Mouse (Mus musculus) small intestine, adult 2 months (tissue): ENCODE data around the gene Pfas. TPM values are rescaled to one million over a fixed set of nuclear protein-coding genes. Genes with fewer than 3 reads are reported as not detected.

ENCODE experiments used
- H3K27ac ChIP-seq: fragments of 200-500 bp; 2 replicates; pipeline ENCODE4 v1.5.1; 2012; ENCODE audit warnings: low read depth, low read length, control low read depth, inconsistent platforms; ENCODE audit not compliant: insufficient read depth
- H3K27me3 ChIP-seq: fragments of 200-500 bp; 2 replicates; pipeline ENCODE4 v1.6.1; 2012; ENCODE audit warnings: mild to moderate bottlenecking, moderate library complexity, low read length, inconsistent platforms; ENCODE audit not compliant: control insufficient read depth, insufficient read depth
- H3K36me3 ChIP-seq: fragments of 200-500 bp; 2 replicates; pipeline ENCODE4 v1.6.1; 2012; ENCODE audit warnings: mild to moderate bottlenecking, low read length, control low read depth, inconsistent platforms; ENCODE audit not compliant: control insufficient read depth, insufficient read depth
- H3K4me1 ChIP-seq: fragments of 200-500 bp; 2 replicates; pipeline ENCODE4 v1.6.1; 2012; ENCODE audit warnings: low read length, inconsistent platforms, mixed read lengths; ENCODE audit not compliant: control insufficient read depth, insufficient read depth, insufficient read length
- H3K4me3 ChIP-seq: fragments of 200-500 bp; 2 replicates; pipeline ENCODE4 v1.5.1; 2012; ENCODE audit warnings: low read depth, mild to moderate bottlenecking, control low read depth, inconsistent platforms, low read length, moderate library complexity
- CTCF ChIP-seq: fragments of 200-500 bp; IDR thresholded peaks from 2 replicates; pipeline ENCODE4 v1.5.1; 2012; ENCODE audit warnings: low read depth, mild to moderate bottlenecking, control low read depth, inconsistent platforms, low read length, moderate library complexity, mixed read lengths; ENCODE audit not compliant: insufficient replicate concordance, insufficient read length; ENCODE audit errors: extremely low read depth
- POLR2A ChIP-seq: fragments of 200-500 bp; IDR thresholded peaks from 2 replicates; pipeline ENCODE4 v1.6.1; 2012; ENCODE audit warnings: low read depth, mild to moderate bottlenecking, control low read depth, inconsistent platforms, low read length, moderate library complexity
- WGBS: fragments of 180-500 bp; shearing (Covaris S2); methylation state at CpG from one replicate; pipeline ENCODE4 v1.1.7; 2018; 5-methylcytosine and 5-hydroxymethylcytosine counted together
- polyA plus RNA-seq: library from polyadenylated mRNA; depleted of rRNA; stranded (reverse); fragments of >200 nt; gene quantifications from 2 replicates; pipeline ENCODE4 v1.2.3, GENCODE M21; 2012; rRNA removed

Pfas gene
- polyA plus RNA-seq = 4.7 and 6.0 TPM in 2 replicates

DNA sequence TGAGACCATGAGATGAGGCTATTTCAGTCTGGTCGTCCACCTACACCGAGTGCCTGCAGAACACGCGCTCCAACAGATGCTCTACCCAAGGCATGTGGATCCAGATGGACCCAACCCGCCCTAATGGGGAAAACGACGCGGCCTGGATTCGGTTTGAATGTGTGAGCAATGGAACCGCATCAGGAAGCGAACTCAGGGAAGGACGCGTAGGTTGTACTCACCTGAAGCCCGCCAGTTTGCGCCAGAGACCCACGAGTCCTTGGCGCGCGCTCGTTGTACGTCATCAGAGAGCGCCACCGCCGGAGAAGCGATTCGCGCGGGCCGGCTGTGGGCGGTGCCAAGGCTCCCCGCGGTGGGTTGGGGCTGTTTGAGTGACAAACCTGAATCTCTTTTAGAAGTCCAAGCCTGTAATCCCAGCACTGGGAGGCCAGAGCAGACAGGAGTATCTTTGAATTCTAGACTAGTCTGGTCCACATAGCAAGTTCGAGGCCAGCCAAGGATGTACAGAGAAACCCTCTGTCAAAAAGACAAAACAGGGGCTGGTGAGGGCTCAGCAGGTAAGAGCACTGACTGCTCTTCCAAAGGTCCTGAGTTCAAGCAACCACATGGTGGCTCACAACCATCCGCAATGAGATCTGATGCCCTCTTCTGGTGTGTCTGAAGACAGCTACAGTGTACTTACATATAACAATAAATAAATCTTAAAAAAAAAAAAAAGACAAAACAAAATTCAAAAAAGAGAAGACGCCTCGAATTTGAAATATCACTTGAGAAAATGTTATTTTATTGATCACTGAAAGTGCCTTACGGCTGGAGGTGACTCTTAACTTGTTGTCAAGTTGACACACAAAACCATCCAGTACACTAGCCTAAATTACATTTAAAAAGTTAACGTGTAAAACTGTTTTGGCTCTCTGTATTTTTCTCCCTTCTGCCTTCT lies at the start of gene Pfas:
Gene Pfas (minus strand): TSS at position 279 of the 940 bp plus-strand sequence.
- H3K27ac ChIP-seq = peak within 1 kb of the TSS; percentile 13; the same call in 1 of the 2 replicates
- 9% methylated on average over 38 of the region's 38 CpGs for WGBS

DNA sequence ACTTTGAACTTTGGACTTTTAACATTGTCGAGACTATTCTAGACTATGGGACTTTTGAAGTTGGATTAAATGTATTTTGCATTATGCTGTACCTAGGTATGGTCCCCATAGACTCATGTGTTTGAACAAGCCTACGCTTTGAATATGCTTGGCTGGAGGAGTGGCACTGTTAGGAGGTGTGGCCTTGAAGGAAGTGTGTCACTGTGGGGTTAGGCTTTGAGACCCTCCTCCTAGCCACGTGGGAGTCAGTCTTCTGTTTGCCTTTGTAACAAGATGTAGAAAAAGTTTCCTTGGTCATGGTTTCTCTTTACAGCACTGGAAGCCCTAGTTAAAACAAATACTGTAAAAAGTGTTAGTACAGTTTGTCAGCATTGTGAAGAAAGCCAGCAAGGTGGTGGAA lies 45.6 kb upstream of the Pfas start:
- no peaks in the 10 kb centered on the region for H3K27me3 ChIP-seq
- H3K27ac ChIP-seq = no peak overlapping the region
- TF ChIP-seq CTCF (no peak), POLR2A (no peak)
- no peaks in the 10 kb centered on the region for H3K4me1 ChIP-seq
- H3K4me3 ChIP-seq = no peak overlapping the region
- WGBS = 51% methylated on average over 3 of the region's 3 CpGs
- 0 out of 2 replicates have a peak, but pooled peaks cover 2% of the 10 kb centered on the region for H3K36me3 ChIP-seq

More for the DNA sequence above, at the start of gene Pfas:
- TF ChIP-seq CTCF (no peak), POLR2A (peak; percentile 38; the same call in 1 of the 2 replicates)
- no peaks in the 10 kb centered on the region for H3K36me3 ChIP-seq
- H3K27me3 ChIP-seq = no peaks in the 10 kb centered on the region
- H3K4me3 ChIP-seq = peak within 1 kb of the TSS; percentile 99
- H3K4me1 ChIP-seq = peaks cover 2% of the 10 kb centered on the region; the same call in 1 of the 2 replicates

DNA sequence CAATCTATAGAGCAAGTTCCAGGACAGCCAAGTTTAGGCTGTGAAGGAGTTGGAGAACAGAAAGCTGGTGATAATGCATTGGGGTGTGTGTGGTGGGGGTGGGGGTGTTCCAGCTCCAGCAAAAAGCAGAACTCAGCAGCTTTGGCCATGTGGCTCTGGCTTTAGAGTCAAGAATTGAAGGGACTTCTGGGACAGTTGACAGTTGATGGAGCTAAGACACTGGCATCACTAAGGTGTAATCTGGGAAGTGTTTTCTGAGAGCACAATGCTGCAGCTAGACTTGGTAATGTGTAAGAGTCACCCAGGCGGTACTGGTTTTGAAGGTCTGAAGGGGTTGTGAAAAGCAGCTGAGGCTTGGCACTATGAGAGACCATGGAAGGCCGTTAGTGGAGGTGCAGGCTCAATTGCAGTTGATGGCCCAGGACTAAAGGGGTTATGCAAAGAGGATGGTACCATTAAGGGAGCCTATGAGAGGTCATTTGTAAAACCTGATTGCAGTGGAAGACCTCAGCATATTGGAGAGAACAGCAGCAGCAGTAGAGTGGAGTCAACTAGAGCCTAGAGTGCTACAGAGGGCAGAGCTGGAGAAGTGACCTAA lies 44.7 kb upstream of the Pfas start:
- TF ChIP-seq CTCF (no peak), POLR2A (no peak)

DNA sequence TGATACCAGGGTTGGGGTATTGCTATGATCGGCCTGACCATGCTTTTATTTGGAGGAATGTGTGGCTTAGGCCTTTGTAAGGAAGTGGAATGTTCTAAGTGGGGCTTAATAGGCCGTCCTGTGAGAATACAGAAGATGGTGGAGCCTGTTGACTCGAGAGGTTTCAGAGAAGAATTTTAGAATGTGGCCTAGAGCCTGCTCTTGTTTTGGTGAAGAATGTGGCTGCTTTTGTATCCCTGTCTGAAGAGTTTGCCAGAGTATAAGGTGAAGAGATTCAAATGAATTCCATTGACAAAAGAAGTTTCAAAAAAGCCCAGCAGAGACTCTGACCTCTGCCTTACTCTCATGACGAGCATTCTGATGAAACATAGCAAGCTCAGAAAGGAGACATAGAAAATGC lies 43.5 kb upstream of the Pfas start:
- peaks cover 6% of the 10 kb centered on the region; the same call in 1 of the 2 replicates for H3K36me3 ChIP-seq
- 86% methylated on average over 4 of the region's 4 CpGs for WGBS

More for the DNA sequence above, 44.7 kb upstream of the Pfas start:
- no peak overlapping the region for H3K4me3 ChIP-seq
- peaks cover 5% of the 10 kb centered on the region; the same call in 1 of the 2 replicates for H3K36me3 ChIP-seq
- H3K27ac ChIP-seq = no peak overlapping the region
- H3K27me3 ChIP-seq = no peaks in the 10 kb centered on the region
- H3K4me1 ChIP-seq = no peaks in the 10 kb centered on the region
- WGBS = 90% methylated on average over 2 of the region's 2 CpGs

DNA sequence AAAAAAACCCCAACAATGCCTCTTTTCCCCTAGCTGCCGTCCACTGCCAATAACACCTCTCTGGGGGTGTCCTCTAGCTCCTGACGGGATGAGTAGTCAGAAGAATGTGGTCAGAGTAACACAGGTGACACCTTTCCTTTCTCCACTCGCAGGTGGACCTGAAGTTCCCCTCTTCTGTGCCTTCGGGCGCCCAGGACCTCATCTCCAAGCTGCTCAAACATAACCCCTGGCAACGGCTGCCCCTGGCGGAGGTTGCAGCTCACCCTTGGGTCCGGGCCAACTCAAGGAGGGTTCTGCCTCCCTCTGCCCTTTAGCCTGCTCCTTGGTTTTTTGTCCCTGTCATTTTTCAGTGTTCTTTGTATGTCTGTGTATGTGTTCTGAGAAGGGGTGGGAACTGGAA lies 42.5 kb upstream of the Pfas start:
- 86% methylated on average over 8 of the region's 8 CpGs for WGBS
- Histone ChIP-seq H3K4me3 (no peak overlapping the region), H3K4me1 (peaks cover 3% of the 10 kb centered on the region; the same call in 1 of the 2 replicates), H3K36me3 (peaks cover 6% of the 10 kb centered on the region; the same call in 1 of the 2 replicates), H3K27ac (no peak overlapping the region), H3K27me3 (no peaks in the 10 kb centered on the region)
- no peak for TF ChIP-seq CTCF
- no peak for TF ChIP-seq POLR2A

More for the DNA sequence above, 43.5 kb upstream of the Pfas start:
- no peak overlapping the region for H3K27ac ChIP-seq
- H3K4me3 ChIP-seq = no peak overlapping the region
- no peaks in the 10 kb centered on the region for H3K4me1 ChIP-seq
- H3K27me3 ChIP-seq = no peaks in the 10 kb centered on the region
- no peak for TF ChIP-seq POLR2A
- no peak for TF ChIP-seq CTCF

DNA sequence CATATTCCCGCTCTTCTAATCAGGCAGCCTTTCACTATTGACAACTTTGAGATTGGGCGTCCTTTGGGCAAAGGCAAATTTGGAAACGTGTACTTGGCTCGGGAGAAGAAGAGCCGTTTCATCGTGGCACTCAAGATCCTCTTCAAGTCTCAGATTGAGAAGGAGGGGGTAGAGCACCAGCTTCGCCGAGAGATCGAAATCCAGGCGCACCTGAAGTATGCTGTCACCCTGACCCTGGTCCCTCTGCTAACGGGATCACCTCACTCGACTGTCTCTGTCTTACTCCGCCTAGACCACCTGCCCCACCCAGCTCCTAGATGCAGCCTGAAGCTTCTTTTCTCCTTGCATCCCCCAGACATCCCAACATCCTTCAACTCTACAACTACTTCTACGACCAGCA lies 39.9 kb upstream of the Pfas start:
- no peaks in the 10 kb centered on the region for H3K27me3 ChIP-seq
- no peak overlapping the region for H3K4me3 ChIP-seq
- H3K36me3 ChIP-seq = peaks cover 6% of the 10 kb centered on the region; the same call in 1 of the 2 replicates
- WGBS = 88% methylated on average over 14 of the region's 14 CpGs
- TF ChIP-seq CTCF = no peak
- no peak for TF ChIP-seq POLR2A
- H3K4me1 ChIP-seq = peaks cover 3% of the 10 kb centered on the region; the same call in 1 of the 2 replicates
- no peak overlapping the region for H3K27ac ChIP-seq
